Comparison of ENCODE assay signal across 23 mouse cellular contexts in genomic region chr3:103112216-103112615, GRCm38 (mm10). TPM values are rescaled to one million over a fixed set of nuclear protein-coding genes. Genes with fewer than 3 reads are reported as not detected.
DNase-seq lines count a peak whose midpoint lies in the region; ATAC-seq and TF ChIP-seq lines count a peak whose summit lies in the region.
"Had no signal": no experiment of that assay in that cellular context is flagged by ENCODE, and none has a peak within 500 bp of the region (broad histone marks: within the 10 kb centered on the region; RNA-seq: fewer than 3 reads in every experiment).

No protein-coding gene starts in this region.

- DNase-seq in heart, adult 11 months: peak; percentile 86
- DNase-seq in heart, postnatal 10 days: no peak
- peak; percentile 72 for DNase-seq in MEL (ENCODE audit: low read depth, low spot score)
- no peak for DNase-seq in embryo, embryonic 10.5 days (ENCODE audit: low spot score)
- DNase-seq: adrenal gland, postnatal 10 days; cerebellum, adult 11 months; cerebellum, adult 8-10 months; cerebellum, postnatal 14 days; gastrocnemius, adult 2 months; gastrocnemius, postnatal 25 days; heart, adult 18-20 months; heart, postnatal 14 days had no signal

- intact Hi-C loops in heart, postnatal 10 days (cut with DNase I): no loop called here

- no peak overlapping the region for H3K4me3 ChIP-seq in MEL (ENCODE audit: control insufficient read depth in 1 of 2, insufficient read depth in 1 of 2, low read depth in 2 of 2, low read length in 2 of 2)
- no peak overlapping the region for H3K4me3 ChIP-seq in neural tube, embryonic 15.5 days (replicated peaks)
- no peak overlapping the region for H3K4me3 ChIP-seq in forebrain, embryonic 12.5 days (replicated peaks)
- H3K4me3 ChIP-seq: embryonic facial prominence, embryonic 10.5 days; gastrocnemius, adult 2 months; heart, embryonic 10.5 days; hindbrain, embryonic 10.5 days had no signal

- TF ChIP-seq EP300 in MEL (IDR thresholded peaks at IDR 0.05; ENCODE audit: low read depth in 1 of 2, low read length in 2 of 2): peak in 1 of 2 experiments; percentile 35; a peak in 1 of 4 replicates

- H3K4me2 ChIP-seq in neural tube, embryonic 15.5 days: no peak overlapping the region
- no peak overlapping the region for H3K4me2 ChIP-seq in forebrain, embryonic 12.5 days
- H3K4me2 ChIP-seq: hindbrain, embryonic 14.5 days had no signal

- H3K4me1 ChIP-seq in MEL (ENCODE audit: control insufficient read depth in 1 of 2, insufficient read depth in 2 of 2, low read length in 2 of 2): peaks cover 4 to 13% of the 10 kb centered on the region in 2 experiments
- no peaks in the 10 kb centered on the region for H3K4me1 ChIP-seq in neural tube, embryonic 15.5 days
- no peaks in the 10 kb centered on the region for H3K4me1 ChIP-seq in forebrain, embryonic 12.5 days
- H3K4me1 ChIP-seq: embryonic facial prominence, embryonic 10.5 days; hindbrain, embryonic 10.5 days had no signal

- H3K36me3 ChIP-seq in MEL (ENCODE audit: control insufficient read depth in 1 of 2, insufficient read depth in 2 of 2, low read length in 2 of 2): peaks cover 0 to 10% of the 10 kb centered on the region in 2 experiments; a peak in 2 of 4 replicates
- no peaks in the 10 kb centered on the region for H3K36me3 ChIP-seq in neural tube, embryonic 15.5 days
- no peaks in the 10 kb centered on the region for H3K36me3 ChIP-seq in forebrain, embryonic 12.5 days (replicated peaks)
- H3K36me3 ChIP-seq: embryonic facial prominence, embryonic 10.5 days; heart, embryonic 10.5 days; hindbrain, embryonic 10.5 days had no signal

- TF ChIP-seq CTCF in MEL (IDR thresholded peaks at IDR 0.05 in 2 of 3, conservative IDR thresholded peaks at IDR 0.05 in 1 of 3; ENCODE audit: control insufficient read depth in 1 of 3, insufficient read depth in 1 of 3, low read depth in 2 of 3, low read length in 3 of 3, poor library complexity in 1 of 3, severe bottlenecking in 1 of 3): no peak

- peak; percentile 56 to 76; a peak in 3 of 4 replicates for ATAC-seq in hematopoietic stem cell, adult 5-6 weeks (replicated peaks in 1 of 2; ENCODE audit: insufficient read depth in 1 of 2, low FRiP score in 2 of 2, low TSS enrichment in 1 of 2, low read depth in 1 of 2, poor library complexity in 2 of 2, severe bottlenecking in 2 of 2)
- no peak for ATAC-seq in neural tube, embryonic 15.5 days (ENCODE audit: low FRiP score)
- ATAC-seq in forebrain, embryonic 12.5 days (ENCODE audit: low FRiP score): no peak
- ATAC-seq: forebrain, embryonic 14.5 days; intestine, embryonic 16.5 days had no signal

- H3K9me3 ChIP-seq in MEL (replicated peaks; ENCODE audit: insufficient read depth, low read length): no peaks in the 10 kb centered on the region
- H3K9me3 ChIP-seq in neural tube, embryonic 15.5 days (replicated peaks): no peaks in the 10 kb centered on the region
- no peaks in the 10 kb centered on the region for H3K9me3 ChIP-seq in forebrain, embryonic 12.5 days
- H3K9me3 ChIP-seq: embryonic facial prominence, embryonic 10.5 days; heart, embryonic 10.5 days; hindbrain, embryonic 10.5 days had no signal

- no peak overlapping the region for H3K9ac ChIP-seq in MEL (ENCODE audit: control insufficient read depth, low read depth, low read length, poor library complexity, severe bottlenecking)
- no peak overlapping the region for H3K9ac ChIP-seq in neural tube, embryonic 15.5 days (replicated peaks)
- no peak overlapping the region for H3K9ac ChIP-seq in forebrain, embryonic 12.5 days
- H3K9ac ChIP-seq: hindbrain, embryonic 14.5 days had no signal

- H3K27ac ChIP-seq in MEL (ENCODE audit: control insufficient read depth, low read depth, low read length): no peak overlapping the region
- no peak overlapping the region for H3K27ac ChIP-seq in neural tube, embryonic 15.5 days (replicated peaks)
- no peak overlapping the region for H3K27ac ChIP-seq in forebrain, embryonic 12.5 days
- H3K27ac ChIP-seq: embryonic facial prominence, embryonic 10.5 days; gastrocnemius, adult 2 months; heart, embryonic 10.5 days; hindbrain, embryonic 10.5 days; hindbrain, embryonic 14.5 days had no signal

- no peak for TF ChIP-seq RAD21 in MEL (IDR thresholded peaks at IDR 0.05; ENCODE audit: low read depth, low read length)

- no peak for TF ChIP-seq POLR2A in MEL (IDR thresholded peaks at IDR 0.05; ENCODE audit: control insufficient read depth in 1 of 2, insufficient read depth in 1 of 2, low read depth in 1 of 2, low read length in 2 of 2, poor library complexity in 1 of 2)

- 76% methylated on average over 5 of the region's 5 CpGs for WGBS in neural tube, embryonic 15.5 days
- WGBS in forebrain, embryonic 12.5 days: 78% methylated on average over 5 of the region's 5 CpGs

- no peaks in the 10 kb centered on the region for H3K27me3 ChIP-seq in MEL (ENCODE audit: control insufficient read depth in 1 of 2, insufficient read depth in 2 of 2, low read length in 2 of 2)
- no peaks in the 10 kb centered on the region for H3K27me3 ChIP-seq in neural tube, embryonic 15.5 days (replicated peaks)
- H3K27me3 ChIP-seq in forebrain, embryonic 12.5 days: no peaks in the 10 kb centered on the region
- H3K27me3 ChIP-seq: CH12.LX had no signal

- no peaks in the 10 kb centered on the region; the same call in 1 of the 2 replicates for H3K79me2 ChIP-seq in MEL (ENCODE audit: control insufficient read depth, insufficient read depth, low read length, poor library complexity)

TF ChIP-seq in MEL, 35 proteins besides CTCF, POLR2A, EP300 and RAD21:
- TF ChIP-seq MYC (IDR thresholded peaks at IDR 0.05; ENCODE audit: low read depth, low read length) (no peak), KAT2A (conservative IDR thresholded peaks at IDR 0.05; ENCODE audit: low read depth, low read length) (no peak), POLR2AphosphoS5 (IDR thresholded peaks at IDR 0.05; ENCODE audit: borderline replicate concordance, low read depth, low read length) (no peak), TBP (IDR thresholded peaks at IDR 0.05; ENCODE audit: low read depth, low read length) (no peak), MXI1 (IDR thresholded peaks at IDR 0.05; ENCODE audit: low read depth, low read length) (no peak), ZNF384 (IDR thresholded peaks at IDR 0.05; ENCODE audit: low read depth, low read length) (no peak)
TF ChIP-seq in MEL: peak in this region for 0.

RNA-seq across cellular contexts. Expression of gene Dennd2c, which starts 9.8 kb away (rescaled TPM):
- 1 to 10 TPM; 3.7 to 4.0 TPM for total RNA-seq in heart, postnatal 10 days (2021)
- 5.0 and 5.2 TPM in 2 replicates for total RNA-seq in MEL (2012; rRNA removed)
- polyA plus RNA-seq in MEL (2012; ENCODE audit: insufficient read depth in 1 of 2, insufficient read length in 2 of 2, low read depth in 1 of 2, low replicate concordance in 2 of 2, missing spikeins in 1 of 2): 1 to 10 TPM in 1 of 2 experiments, not detected in 1; 8.0 TPM
- total RNA-seq in hematopoietic stem cell, adult 5-6 weeks (2017): 1.6 and 1.8 TPM in 2 replicates
- polyA plus RNA-seq in neural tube, embryonic 15.5 days (2015; fragmentation: Nextera tagmentation; extraction: Ambion mirVana): 1.3 and 3.6 TPM in 2 replicates
- 1.9 and 2.6 TPM in 2 replicates for polyA plus RNA-seq in forebrain, embryonic 12.5 days (2016; fragmentation: Nextera tagmentation; extraction: Ambion mirVana)

RNA-seq across cellular contexts. Expression of gene Ampd1, which starts 38.4 kb away (rescaled TPM):
- not detected for total RNA-seq in heart, postnatal 10 days (2021)
- 0.08 TPM in 1 of 2 replicates, not detected in the other for total RNA-seq in MEL (2012; rRNA removed)
- polyA plus RNA-seq in MEL (2012; ENCODE audit: insufficient read depth in 1 of 2, insufficient read length in 2 of 2, low read depth in 1 of 2, low replicate concordance in 2 of 2, missing spikeins in 1 of 2): under 1 TPM in 1 of 2 experiments, not detected in 1; 0.18 TPM
- not detected in 2 replicates for total RNA-seq in hematopoietic stem cell, adult 5-6 weeks (2017)
- polyA plus RNA-seq in neural tube, embryonic 15.5 days (2015; fragmentation: Nextera tagmentation; extraction: Ambion mirVana): 0.86 and 0.88 TPM in 2 replicates
- not detected in 2 replicates for polyA plus RNA-seq in forebrain, embryonic 12.5 days (2016; fragmentation: Nextera tagmentation; extraction: Ambion mirVana)
- total RNA-seq: CH12.LX; heart, adult 18-20 months; heart, postnatal 14 days had no signal
- polyA plus RNA-seq: cortical plate, adult 2 months; embryonic facial prominence, embryonic 10.5 days; forebrain, embryonic 14.5 days; heart, embryonic 10.5 days; hindbrain, embryonic 14.5 days; intestine, embryonic 16.5 days had no signal

RNA-seq across cellular contexts. Expression of gene Nras, which starts 54.1 kb away (rescaled TPM):
- total RNA-seq in heart, postnatal 10 days (2021): 100 to 1,000 TPM; 103 to 105 TPM
- total RNA-seq in MEL (2012; rRNA removed): 92.0 and 95.9 TPM in 2 replicates
- 100 to 1,000 TPM in 1 of 2 experiments, 10 to 100 TPM in 1; 95.3 to 193 TPM for polyA plus RNA-seq in MEL (2012; ENCODE audit: insufficient read depth in 1 of 2, insufficient read length in 2 of 2, low read depth in 1 of 2, low replicate concordance in 2 of 2, missing spikeins in 1 of 2)
- total RNA-seq in hematopoietic stem cell, adult 5-6 weeks (2017): 82.8 and 104 TPM in 2 replicates
- 76.8 and 85.3 TPM in 2 replicates for polyA plus RNA-seq in neural tube, embryonic 15.5 days (2015; fragmentation: Nextera tagmentation; extraction: Ambion mirVana)
- 136 and 162 TPM in 2 replicates for polyA plus RNA-seq in forebrain, embryonic 12.5 days (2016; fragmentation: Nextera tagmentation; extraction: Ambion mirVana)

RNA-seq across cellular contexts. Expression of gene Bcas2, which starts 59.2 kb away (rescaled TPM):
- 10 to 100 TPM; 55.5 to 61.6 TPM for total RNA-seq in heart, postnatal 10 days (2021)
- 115 and 117 TPM in 2 replicates for total RNA-seq in MEL (2012; rRNA removed)
- polyA plus RNA-seq in MEL (2012; ENCODE audit: insufficient read depth in 1 of 2, insufficient read length in 2 of 2, low read depth in 1 of 2, low replicate concordance in 2 of 2, missing spikeins in 1 of 2): 100 to 1,000 TPM in 1 of 2 experiments, not detected in 1; 166 TPM
- 169 and 219 TPM in 2 replicates for total RNA-seq in hematopoietic stem cell, adult 5-6 weeks (2017)
- polyA plus RNA-seq in neural tube, embryonic 15.5 days (2015; fragmentation: Nextera tagmentation; extraction: Ambion mirVana): 196 and 199 TPM in 2 replicates
- 254 and 263 TPM in 2 replicates for polyA plus RNA-seq in forebrain, embryonic 12.5 days (2016; fragmentation: Nextera tagmentation; extraction: Ambion mirVana)

Comparison
In these comparisons a context has a peak if more than half of its experiments do, and no peak if none do; other contexts are left out.
1. DNase-seq: peak in heart, adult 11 months (single experiment) and MEL (single experiment); none in heart, postnatal 10 days (0 of 2) and embryo, embryonic 10.5 days (single experiment).
2. ATAC-seq: peak in hematopoietic stem cell, adult 5-6 weeks (2 of 2); none in neural tube, embryonic 15.5 days (single experiment) and forebrain, embryonic 12.5 days (single experiment).